Mouse (Mus musculus) ovary, adult 18-20 months (tissue): ENCODE data around the gene Cbx7.
A peak's percentile ranks its signal among the peaks of the same experiment; 100 is the strongest.

Experiments used
- DNase-seq: peaks from one replicate; pipeline ENCODE4 v3.0.0; 2022; ENCODE audit warnings: low spot score, mixed read lengths

Cbx7 gene

DNA sequence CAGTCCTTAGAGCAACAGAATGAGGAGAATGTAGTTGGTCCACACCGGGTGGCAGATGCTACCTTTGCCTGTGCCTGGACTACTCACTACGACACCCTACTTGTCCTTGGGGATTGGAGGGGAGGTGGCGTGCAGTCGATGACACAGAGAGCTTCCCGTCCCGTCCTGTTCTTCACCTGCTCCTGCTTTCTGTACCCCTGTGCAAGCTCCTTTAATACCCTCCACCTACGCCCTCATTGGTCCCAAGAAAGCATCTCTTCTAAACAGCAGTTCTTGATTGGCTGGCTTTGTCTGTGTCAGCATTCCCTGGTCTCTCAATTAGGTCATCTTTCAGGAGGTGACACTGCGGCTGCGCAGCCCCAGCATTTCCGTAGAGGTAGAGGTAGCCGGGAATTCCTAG is at the start of gene Cbx7:
Gene Cbx7, minus strand, starts transcription at position 180 of the 400 bp plus-strand sequence.
- DNase-seq = no peak

DNA sequence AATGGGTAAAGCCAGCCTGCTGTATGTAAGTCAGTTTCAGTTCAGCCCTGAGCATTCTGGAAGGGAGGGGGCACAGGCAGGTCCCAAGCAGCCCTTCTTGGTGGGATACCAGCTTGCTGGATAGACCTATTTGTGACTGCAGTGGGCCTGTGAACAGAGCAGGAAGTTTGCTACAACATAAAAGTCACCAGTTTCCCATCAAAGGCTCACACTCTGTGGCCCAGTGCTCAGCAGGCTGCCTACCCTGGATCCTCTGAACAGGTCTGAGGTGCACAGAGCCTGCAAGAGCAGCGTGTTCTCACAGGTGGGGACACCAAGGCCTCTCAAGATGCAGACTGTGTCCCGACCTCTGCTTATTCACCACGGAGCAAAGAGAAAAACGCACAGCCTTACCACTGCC is 49.6 kb upstream of the Cbx7 start:
- DNase-seq = no peak

DNA sequence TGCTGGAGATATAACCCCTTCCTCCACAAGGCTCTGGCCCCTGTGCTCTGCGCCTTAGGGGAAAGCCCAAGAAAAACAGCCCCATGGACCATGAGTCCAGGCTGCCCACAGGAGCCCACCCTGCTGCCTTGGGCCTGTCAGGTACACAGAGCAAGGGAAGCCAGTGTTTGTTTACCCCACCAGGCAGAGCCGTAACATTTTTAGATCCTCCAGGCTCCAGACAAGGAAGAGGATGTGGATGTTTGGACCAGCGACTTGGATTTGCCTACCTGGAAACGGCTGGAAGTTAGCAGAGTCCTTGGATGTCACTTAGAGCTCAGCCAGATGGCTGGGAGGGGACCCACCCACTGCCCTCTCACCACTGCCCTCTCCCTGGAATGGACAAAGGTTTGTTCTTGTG is 48.7 kb upstream of the Cbx7 start:
- no peak for DNase-seq

DNA sequence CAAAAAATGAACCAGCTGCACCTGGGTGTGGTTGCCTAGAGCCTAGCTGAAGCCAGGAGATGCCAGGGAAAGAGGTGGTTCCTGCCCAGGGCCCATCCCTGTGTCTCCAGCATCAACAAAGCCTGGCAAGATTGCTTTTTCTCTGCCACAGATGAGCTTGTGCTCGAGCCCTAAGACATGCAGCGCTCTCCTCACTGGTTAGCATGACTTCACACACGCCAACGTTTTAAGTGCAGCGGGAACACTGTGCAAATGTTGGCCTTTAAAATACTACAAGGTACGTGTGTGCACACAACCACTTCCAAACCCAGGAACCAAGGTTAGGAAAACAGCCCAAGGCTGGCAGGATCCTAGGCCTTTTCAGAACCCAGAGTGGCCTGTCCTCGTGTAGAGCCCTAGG is 48.3 kb upstream of the Cbx7 start:
- no peak for DNase-seq

DNA sequence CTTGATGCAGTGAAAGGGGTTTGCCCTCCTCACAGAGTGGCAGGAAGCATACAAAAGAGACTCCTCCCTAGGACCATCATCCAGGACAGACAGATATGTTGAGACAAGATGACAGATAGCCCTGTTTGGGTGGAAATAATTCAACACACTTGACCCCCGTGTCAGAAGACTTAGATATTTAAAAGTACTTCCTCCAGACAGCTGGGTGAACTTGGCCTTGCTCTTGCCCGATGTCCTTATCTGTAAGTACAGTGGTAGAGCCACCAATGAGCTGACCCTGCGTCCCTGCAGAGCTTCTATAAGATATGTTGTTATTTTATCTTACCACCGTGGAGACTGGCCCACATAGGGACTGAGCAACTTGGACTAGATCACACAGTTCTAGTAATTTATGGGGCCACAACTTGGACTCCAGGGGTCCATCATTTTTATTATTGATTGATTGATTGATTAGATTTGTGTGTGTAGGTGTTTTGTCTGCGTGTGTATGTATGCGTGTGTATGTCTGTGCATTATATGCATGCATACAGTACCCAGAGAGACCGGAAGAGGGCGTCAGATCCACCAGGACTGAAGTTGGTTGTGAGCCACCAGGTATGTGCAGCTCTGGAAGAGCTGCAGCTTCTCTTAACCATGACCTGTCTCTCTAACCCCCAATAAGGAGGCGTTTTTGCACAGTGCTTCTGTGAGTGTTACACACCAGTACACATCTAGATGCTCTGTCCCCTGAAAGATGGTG is 45.8 kb upstream of the Cbx7 start:
- DNase-seq = no peak

DNA sequence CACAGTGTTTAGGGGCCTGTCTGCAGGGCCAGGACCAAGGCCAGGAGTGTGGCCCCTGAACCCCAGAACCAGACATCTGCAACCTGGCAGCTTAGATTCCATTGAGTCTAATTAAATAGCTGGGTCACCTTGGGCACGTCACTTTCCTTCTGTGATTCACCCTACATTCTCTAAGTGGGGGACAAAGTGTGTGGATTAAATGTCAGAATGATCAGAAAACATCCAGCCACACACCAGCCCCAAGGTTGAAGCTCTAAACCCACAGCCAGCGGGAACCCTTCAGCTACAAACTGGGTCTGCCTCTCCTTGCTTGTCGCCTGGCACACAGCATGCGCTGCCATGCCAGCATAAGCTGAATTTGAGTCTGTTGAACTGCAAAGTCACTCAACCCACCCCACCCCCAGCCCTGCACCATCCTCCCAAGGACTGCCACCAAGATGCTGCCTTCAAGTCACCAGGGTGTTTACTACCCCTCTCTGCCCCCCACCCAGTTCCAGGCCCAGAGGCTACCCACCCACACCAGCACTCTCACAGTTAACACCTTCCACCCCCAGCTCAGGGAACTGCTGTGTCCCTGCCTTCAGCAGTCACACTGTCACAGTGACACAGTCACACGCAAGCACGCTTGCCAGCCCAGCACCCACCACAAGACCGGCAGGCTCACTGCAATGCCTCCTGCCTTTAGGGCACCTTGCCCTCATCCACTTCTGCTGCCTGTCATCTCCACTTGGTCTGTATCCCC is 44.5 kb upstream of the Cbx7 start:
- no peak for DNase-seq

DNA sequence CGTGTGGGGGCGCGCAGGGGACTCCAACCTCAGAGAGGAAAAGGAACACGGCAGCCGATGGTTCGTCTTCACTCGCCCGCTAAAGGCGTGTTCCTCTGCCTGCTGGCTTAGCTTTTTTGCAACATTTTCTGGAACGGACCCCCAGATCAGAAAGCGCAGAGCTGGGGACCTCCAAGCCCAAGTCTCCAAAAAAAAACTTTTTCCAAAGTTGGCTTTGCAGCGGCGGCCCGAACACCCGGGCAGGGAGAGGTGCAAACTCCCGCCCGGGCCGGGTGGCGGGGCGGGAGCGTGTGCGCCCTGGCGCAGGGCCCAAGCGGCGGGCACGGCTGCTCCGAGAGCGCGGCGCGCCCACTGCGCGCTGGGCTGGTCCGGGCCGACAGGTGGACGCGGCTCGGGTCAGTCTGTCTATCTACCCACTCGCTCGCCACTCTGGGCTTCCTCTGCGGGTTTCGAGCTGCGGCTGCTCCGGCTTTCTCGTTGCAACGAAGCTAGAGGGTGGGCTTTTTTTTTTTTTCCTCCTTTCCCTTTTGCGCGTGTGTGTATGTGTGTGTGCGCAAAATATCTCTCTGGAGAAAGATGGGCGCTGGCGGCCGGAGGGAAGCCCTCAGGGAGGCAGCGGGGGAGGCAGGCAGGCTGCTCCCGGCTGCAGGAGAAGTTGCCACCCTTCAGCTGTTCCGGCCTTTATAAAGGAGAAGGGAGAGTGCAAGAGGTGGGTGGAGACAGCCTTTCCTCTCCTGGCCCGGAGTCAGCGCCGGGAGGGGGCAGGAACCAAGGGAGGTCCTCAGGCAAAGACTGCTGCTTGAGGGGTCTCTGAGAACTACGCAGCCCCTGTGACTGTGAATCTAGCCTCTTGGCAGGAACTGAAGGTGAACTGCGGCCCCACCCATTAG is 43.6 kb upstream of the Cbx7 start, which contains the start of gene Pdgfb:
Gene Pdgfb, minus strand, starts transcription at position 657 of the 890 bp plus-strand sequence.
- peak; percentile 58 for DNase-seq

DNA sequence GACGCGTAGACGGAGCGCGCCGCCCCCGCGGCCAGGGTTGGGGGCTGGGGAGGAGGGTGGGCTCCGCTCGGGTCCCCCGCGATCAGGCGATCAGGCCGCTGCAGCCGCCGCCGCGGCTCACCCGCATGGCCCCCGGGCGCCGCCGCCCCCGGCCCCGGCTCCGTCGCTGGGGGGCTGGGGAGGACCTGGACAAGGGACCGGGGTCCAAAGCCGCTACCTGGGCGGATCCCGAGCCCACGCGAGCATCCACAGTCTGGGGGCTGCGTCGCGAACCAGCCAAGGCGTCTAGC is 43.1 kb upstream of the Cbx7 start:
- DNase-seq = no peak

DNA sequence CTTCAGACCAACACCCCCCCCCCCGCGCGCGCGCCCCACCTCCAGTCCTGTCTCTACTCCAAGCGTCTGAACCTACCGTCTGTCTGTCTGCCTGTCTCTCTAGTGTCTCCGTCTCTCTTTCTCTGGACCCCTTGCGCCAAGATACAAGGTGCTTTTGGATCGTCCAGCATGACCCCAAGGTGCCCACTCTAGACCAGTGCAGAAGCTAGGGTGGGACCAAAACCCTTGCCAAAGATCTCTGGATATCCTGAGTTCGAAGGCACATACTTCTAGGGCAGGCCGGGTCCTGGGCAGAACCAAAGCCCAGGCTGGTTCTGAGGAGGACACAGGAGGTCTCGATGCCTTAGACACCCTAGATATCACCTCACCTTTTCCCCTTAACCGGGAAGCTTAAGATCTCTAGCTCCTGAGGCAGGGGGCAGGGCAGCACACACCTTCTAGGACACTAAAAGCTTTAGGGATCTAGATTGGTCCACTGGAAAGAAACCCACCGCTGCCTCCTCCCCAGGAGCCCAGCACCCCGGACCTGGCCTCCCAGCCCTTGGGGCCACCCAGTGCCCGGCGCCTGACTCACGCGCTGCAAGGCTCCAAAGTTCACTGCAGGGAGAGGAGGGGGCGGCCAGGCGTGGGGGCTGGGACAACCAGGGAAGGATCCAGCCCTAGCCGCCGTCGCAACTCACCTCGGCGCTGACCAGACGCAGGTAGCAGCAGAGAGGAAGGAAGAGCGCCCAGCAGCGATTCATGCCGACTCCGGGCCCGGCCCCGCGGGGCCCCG is 42.5 kb upstream of the Cbx7 start:
- DNase-seq = no peak

DNA sequence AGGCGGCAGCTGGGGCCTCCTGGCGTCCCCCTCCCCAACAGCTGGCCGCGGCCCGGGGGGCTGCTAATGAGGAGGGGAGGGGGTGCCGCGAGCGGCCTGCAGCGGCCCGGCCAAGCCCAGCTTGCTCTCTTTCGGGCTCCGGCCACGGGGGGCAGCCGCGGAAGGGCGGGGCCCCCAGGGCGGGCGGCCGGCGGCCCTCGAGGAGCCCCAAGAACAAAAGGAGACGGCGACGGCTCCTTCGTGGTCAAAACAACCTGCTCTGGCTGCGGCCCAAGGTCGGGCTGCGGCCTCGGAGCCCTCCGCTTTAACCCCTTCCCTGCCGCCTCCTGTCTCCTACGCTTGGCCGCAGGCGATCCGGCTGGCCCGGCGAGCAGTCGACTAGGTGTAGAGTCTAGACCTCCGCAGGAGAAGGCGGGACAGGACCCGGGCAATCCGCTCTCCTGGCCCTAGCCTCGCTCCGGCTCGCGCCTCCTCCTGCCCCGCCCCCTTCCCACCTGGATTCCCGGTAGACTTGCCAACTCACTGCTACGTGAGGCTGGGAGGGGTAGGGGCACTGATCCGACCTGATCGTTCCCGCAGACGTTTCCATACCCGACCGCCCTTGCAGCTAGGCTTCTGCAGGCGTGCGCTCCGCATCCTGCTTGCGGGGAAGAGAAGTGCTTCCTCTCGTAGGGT is 41.7 kb upstream of the Cbx7 start:
- DNase-seq = peak; percentile 66

DNA sequence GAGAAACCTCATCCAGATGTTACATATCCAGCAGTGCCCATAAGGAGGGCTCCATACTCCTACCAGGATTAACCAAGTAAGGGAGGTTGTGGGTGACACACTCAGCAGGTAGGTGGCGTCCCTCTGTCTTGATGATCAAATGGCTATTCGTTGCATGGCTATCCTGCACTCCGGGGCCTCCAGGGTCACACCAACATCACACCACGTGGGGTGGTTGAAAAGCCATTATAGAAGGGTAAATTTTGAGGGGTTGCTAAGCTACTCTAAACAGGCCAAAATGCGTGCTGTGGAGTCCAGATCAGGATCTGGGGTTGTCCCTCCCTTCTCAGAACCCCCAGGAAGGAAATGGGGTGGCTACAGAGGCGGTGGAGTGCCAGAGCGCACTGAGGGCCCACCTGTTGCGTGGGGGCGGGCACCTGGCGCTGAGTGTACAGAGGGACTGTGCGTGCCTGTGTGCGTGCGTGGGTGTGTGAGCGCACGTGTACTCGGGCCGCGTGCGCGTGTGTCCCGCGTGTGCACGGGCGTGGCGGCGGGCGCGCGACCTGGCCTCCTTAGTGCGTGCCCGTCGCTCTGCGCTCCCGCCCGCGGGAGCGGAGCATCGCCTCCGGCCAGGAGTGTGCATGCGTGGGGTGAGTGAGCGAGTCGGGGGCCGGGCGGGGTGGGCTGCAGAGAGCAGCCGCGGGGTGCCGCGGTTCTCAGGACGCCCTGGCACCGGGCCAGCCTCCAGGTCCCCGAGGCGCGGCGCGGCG is 41.0 kb upstream of the Cbx7 start:
- no peak for DNase-seq

DNA sequence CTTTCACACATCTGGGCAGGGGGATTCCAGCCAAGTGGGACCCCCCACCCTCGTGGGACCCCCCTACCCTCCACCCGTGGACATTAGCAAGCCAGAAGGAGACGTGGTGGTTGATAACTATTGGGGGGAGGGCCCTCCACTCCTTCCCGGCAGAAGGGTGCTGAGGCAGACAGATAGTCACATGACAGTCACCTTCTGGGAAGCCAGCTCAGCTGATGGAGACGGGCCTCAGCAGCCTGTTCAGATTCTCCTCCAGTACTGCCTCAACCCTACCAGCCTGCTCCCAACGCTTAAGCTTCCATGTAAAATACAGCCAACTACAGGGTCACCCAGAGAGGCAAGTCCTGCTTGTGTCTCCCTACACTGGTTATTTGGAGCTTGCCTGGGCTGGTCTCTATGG is 40.3 kb upstream of the Cbx7 start:
- DNase-seq = no peak

DNA sequence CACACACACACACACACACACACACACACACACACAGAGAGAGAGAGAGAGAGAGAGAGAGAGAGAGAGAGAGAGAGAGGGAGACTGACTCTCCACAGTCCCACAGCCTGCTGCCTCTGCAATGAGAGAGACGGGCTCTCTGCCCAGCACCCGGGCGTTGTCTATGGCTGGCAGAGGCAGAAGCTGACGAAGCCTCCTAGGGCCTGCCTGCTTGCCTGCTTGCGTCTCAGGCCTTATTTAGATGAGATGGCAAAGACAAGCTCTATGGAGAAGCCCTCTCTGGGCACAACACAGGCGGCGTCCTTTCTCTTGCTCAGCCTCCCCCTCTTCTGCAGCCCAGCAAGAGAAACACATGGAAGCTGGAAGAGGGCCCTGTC is 39.3 kb upstream of the Cbx7 start:
- DNase-seq = no peak

DNA sequence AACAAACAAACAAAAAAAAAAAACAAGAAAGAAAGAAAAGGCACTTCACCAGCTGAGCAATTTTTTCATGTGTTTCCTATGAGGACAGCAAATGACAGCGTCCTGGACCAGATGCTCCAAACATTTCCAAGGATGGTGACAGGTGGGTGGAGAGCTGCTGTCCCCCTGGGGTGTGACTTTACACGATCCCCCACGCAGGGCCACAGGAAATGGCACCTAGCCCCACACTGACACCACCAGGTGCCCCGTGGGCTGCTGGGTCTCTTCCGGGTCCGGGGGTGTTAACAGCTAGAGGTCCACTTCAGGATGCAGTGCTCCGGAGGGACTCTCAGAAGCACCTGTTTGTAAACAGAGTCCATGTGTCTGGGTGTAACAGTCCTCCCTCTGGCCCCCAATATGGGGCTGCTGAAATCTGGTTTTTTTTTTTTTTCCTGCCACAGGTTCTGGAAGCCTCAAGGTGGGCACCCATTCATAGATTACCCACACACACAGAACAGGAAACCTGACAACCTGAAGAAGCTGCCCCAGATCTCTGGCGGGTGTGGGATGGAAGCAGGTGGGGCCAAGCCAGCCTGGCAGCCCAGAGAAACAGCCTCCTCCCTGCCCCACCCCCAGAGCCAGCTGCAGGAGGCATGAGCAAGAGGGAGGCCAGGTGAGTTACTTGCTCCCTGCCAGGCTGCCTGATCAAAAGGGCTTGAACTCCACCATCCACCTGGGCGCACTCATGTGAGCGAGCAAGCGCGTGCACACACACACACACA is 38.7 kb upstream of the Cbx7 start:
- no peak for DNase-seq

DNA sequence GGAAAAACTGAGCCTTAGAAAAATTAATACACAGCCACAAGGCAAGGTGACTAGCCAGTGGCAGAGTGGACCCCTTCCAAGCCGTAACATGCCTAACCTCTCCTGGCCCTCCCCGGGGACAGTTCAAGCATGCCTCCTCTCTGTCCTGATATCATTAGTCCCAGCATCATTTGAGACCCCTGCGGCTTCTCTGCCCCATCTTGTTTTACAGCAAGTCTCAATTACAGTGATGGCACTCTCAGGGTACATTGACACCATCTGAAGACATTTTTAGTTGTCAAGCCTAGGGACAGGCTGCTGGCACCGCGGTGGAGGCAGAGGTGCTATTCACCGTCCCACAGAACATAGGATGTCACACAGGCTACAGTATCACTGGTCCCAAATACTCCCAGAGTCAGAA is 37.5 kb upstream of the Cbx7 start:
- no peak for DNase-seq

DNA sequence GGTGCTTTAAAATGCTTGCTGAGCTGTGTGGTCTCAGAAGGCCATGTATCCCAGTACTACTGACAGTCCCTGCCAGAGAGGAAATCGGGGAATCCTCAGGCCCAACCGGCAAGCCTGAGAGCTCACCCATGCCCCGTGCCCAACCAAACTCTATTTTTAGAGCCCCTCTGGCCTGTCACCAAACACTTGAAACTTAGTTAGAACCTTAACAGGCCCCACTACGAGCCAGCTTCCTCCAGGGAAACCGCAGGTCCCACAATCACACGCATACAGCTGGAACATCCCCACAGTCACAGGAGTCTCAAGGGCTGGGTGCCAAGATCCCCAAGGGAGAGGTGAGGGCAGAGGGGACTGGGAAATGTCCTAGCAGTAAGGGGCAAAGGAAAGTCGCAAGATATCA is 35.2 kb upstream of the Cbx7 start:
- no peak for DNase-seq

DNA sequence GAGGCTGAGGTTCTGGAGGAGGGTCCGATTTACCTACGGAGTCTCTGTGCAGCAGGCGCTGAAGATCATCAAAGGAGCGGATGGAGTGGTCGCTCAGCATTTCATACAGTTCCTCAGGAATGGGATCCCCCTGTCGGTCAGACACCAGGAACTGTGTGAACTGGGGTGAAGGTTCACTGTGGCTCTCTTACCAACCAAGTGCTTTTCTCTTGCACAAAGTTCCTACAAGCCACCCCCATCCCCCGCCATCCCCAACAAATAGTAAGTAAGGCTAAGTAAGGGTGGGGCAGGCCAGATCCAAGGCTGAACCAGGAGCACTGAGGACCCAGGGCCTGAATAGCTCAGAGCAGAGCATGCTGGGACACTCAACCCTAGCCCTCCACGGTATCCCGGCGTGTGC is 34.5 kb upstream of the Cbx7 start:
- no peak for DNase-seq

DNA sequence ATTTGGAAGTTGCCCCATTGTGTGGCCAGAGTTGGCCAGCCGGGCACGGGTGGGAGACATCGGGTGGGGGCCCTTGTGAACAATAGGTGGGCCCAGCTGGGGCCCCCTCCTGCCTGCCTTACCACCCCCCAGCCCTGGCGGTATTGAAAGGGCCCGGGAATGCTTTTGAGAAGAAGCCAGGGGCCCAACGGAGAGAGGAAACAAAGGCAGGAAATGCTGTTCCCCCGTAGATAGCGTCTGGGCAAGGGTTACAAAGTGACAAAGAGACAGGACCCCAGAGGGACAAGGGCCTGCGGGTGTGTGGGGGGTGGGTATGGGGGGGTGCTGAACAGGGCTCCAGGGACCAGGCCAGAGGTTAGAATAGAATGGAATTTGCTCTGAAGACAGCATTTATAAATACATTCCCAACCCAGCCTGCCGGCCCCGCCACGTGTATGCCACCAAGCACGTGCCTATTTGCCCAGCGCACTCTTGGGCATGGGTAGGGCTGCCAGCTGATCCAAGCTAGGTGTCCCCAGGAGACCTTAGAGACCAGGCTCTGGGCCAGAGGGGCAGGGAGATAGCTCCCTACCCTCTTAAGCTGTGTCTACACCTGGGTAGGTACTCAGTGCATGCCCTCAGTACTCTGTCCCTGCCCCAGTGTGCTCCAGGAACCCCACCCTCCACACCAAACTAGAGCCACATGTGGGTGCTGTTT is 33.9 kb upstream of the Cbx7 start:
- DNase-seq = no peak

DNA sequence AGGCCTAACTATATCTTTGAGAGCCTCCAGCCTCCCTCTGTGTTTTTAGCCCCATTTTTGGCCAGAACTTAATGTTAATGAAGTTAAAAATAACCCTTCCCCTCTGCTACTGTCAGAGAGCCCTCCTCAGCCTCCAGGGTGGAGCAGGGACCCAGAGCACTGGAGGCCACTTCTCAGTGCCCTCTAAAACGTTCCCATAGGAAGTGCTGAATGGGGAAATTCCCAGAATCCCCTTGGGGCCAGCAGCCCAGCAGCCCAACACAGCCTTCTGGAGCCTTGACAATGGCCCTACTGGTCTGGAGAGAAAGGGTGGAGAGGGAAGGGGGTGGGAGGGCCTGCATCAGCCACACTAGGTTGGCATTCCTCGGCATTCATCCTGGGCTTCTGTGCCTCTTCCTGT is 32.7 kb upstream of the Cbx7 start:
- no peak for DNase-seq

DNA sequence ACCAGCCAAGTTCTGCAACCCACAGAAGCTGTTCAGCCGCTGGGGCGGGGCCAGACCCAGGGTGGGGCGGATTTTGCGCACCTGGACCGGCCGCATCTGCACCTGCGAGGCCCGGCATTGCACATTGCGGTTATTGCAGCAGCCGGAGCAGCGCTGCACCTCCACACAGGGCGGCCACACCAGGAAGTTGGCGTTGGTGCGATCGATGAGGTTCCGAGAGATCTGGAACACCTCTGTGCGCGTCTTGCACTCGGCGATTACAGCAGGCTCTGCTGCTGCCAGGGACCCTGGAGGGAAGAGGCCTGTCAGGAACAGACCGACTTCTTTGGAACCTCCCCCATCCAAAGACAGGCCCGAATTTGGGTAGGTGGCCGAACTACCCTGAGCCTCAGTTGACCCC is 30.7 kb upstream of the Cbx7 start:
- no peak for DNase-seq
